ENCODE assay signal across 8 mouse cellular contexts in the genomic region with DNA sequence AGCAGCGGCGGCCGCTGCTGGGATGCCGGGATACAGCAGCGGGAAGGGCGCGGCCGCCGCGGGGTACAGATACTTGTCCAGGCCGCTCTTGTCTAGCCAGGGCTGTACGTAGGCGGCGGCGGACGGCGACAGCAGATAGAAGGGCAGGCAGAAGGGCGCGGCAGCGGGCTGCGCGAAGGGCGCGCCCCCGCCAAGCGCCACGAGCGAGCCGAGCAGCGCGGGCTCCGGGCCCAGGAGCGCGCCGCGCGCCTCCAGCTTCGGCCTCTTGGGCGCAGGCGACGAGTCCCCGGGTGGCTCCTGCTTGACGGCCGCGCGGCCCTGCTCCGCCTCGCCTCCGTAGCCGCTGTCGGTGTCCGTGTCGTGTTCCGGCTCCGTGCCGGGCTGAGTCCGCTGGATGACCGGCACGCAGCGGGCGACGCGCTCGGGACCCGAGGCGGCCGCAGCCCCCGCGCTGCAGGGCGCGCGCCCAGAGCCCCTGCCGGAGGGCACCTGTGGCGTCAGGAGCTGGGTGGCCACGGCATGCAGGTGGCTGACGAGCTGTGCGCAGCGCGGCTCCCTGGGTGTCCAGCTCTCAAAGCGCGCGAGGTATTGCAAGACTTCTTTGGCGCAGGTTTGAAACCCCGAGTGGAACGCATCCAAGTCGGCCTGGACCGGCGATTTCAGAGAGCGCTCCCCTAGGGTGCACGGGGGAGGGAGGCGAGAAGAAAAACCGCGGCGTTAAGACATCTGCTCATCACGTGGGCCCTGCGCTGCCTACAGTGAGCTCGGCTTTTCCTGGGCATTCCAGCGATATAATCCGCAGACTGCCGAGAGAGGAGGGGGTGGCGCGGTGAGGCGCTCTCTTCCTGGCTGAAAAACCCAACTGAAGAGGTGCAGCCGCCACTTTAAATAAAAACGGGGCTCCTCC. TPM values are rescaled to one million over a fixed set of nuclear protein-coding genes. Genes with fewer than 3 reads are reported as not detected.
DNase-seq lines count a peak whose midpoint lies in the region; ATAC-seq and TF ChIP-seq lines count a peak whose summit lies in the region.

No protein-coding gene starts in this region.

- H3K4me2 ChIP-seq in forebrain, embryonic 13.5 days: peak overlapping the region; percentile 99
- H3K4me2 ChIP-seq in heart, postnatal 0 days (ENCODE audit: low read depth, low read length): peak overlapping the region; percentile 96
- peak overlapping the region; percentile 70 for H3K4me2 ChIP-seq in liver, embryonic 15.5 days
- peak overlapping the region; percentile 100 for H3K4me2 ChIP-seq in neural tube, embryonic 14.5 days (ENCODE audit: low read depth, low read length)

- H3K4me3 ChIP-seq in ES-E14 (ENCODE audit: insufficient read depth in 1 of 2, low read depth in 1 of 2, low read length in 2 of 2, poor library complexity in 1 of 2, severe bottlenecking in 1 of 2): peak overlapping the region; percentile 64 to 71
- peak overlapping the region; percentile 62 for H3K4me3 ChIP-seq in forebrain, embryonic 13.5 days
- H3K4me3 ChIP-seq in heart, postnatal 0 days (ENCODE audit: low read depth, low read length): peak overlapping the region; percentile 68
- peak overlapping the region; percentile 46 for H3K4me3 ChIP-seq in liver, embryonic 15.5 days (replicated peaks)
- H3K4me3 ChIP-seq in neural tube, embryonic 14.5 days (ENCODE audit: low read depth, low read length): peak overlapping the region; percentile 54

- ATAC-seq in forebrain, embryonic 13.5 days: peak; percentile 72
- peak; percentile 46 for ATAC-seq in heart, postnatal 0 days (ENCODE audit: insufficient read depth, low read depth)
- ATAC-seq in liver, embryonic 15.5 days (ENCODE audit: insufficient read depth): peak; percentile 34; the same call in 1 of the 2 replicates
- peak; percentile 62 for ATAC-seq in neural tube, embryonic 14.5 days (ENCODE audit: low read depth)

- no peaks in the 10 kb centered on the region for H3K36me3 ChIP-seq in ES-E14 (ENCODE audit: control insufficient read depth, insufficient read depth, low read length, poor library complexity, severe bottlenecking)
- H3K36me3 ChIP-seq in forebrain, embryonic 13.5 days (ENCODE audit: poor library complexity, severe bottlenecking): no peaks in the 10 kb centered on the region
- H3K36me3 ChIP-seq in heart, postnatal 0 days (replicated peaks; ENCODE audit: control insufficient read depth, insufficient read depth, low read length): peaks cover 3% of the 10 kb centered on the region; the same call in 1 of the 2 replicates
- no peaks in the 10 kb centered on the region for H3K36me3 ChIP-seq in liver, embryonic 15.5 days (replicated peaks)
- no peaks in the 10 kb centered on the region for H3K36me3 ChIP-seq in neural tube, embryonic 14.5 days (ENCODE audit: control insufficient read depth, insufficient read depth, low read length)

- H3K9me3 ChIP-seq in ES-E14 (ENCODE audit: control insufficient read depth, insufficient read depth, low read depth, low read length): no peaks in the 10 kb centered on the region
- no peaks in the 10 kb centered on the region for H3K9me3 ChIP-seq in forebrain, embryonic 13.5 days (replicated peaks)
- no peaks in the 10 kb centered on the region for H3K9me3 ChIP-seq in heart, postnatal 0 days (replicated peaks; ENCODE audit: control insufficient read depth, low read length)
- no peaks in the 10 kb centered on the region for H3K9me3 ChIP-seq in liver, embryonic 15.5 days (replicated peaks)
- no peaks in the 10 kb centered on the region for H3K9me3 ChIP-seq in neural tube, embryonic 14.5 days (ENCODE audit: control insufficient read depth, low read length)

- TF ChIP-seq EP300 in heart, postnatal 0 days (IDR thresholded peaks at IDR 0.05; ENCODE audit: low read depth): no peak

- no peak for TF ChIP-seq CTCF in heart, postnatal 0 days (IDR thresholded peaks at IDR 0.05; ENCODE audit: low read depth)

- in situ Hi-C loops in ES-E14 (cut with MboI; ENCODE audit: low sequenced_read_pairs in 2 of 2, unreplicated experiment in 2 of 2): no loop called here

- DNase-seq in ES-E14 (ENCODE audit: low read depth, low spot score): peak; percentile 56
- DNase-seq in c-Kit-positive CD71-positive TER-119-negative erythroid progenitor cells, embryonic 14.5 days (ENCODE audit: low read depth): peak; percentile 25
- DNase-seq in heart, postnatal 0 days (ENCODE audit: low spot score): peak; percentile 59
- peak; percentile 57 to 69 for DNase-seq in kidney, postnatal 4 days
- DNase-seq in urinary bladder, adult 2 months (ENCODE audit: low spot score): peak; percentile 63

- under 1% methylated on average over 88 of the region's 105 CpGs for WGBS in forebrain, embryonic 13.5 days
- WGBS in heart, postnatal 0 days: under 1% methylated on average over 90 of the region's 105 CpGs
- WGBS in liver, embryonic 15.5 days (ENCODE audit: insufficient replicate concordance): under 1% methylated on average over 89 of the region's 105 CpGs
- under 1% methylated on average over 85 of the region's 105 CpGs for WGBS in neural tube, embryonic 14.5 days

- H3K27ac ChIP-seq in ES-E14 (ENCODE audit: insufficient read depth, low read depth, low read length, poor library complexity, severe bottlenecking): no peak overlapping the region
- H3K27ac ChIP-seq in forebrain, embryonic 13.5 days: no peak overlapping the region
- H3K27ac ChIP-seq in heart, postnatal 0 days (ENCODE audit: low read depth): peak overlapping the region; percentile 75
- no peak overlapping the region for H3K27ac ChIP-seq in liver, embryonic 15.5 days (replicated peaks)
- H3K27ac ChIP-seq in neural tube, embryonic 14.5 days (ENCODE audit: low read depth, low read length): peak overlapping the region; percentile 28; the same call in 1 of the 2 replicates

- peak overlapping the region; percentile 50; the same call in 1 of the 2 replicates for H3K9ac ChIP-seq in ES-E14 (ENCODE audit: insufficient read depth, low read depth, low read length, poor library complexity, severe bottlenecking)
- H3K9ac ChIP-seq in forebrain, embryonic 13.5 days: peak overlapping the region; percentile 71
- peak overlapping the region; percentile 65 for H3K9ac ChIP-seq in heart, postnatal 0 days (replicated peaks; ENCODE audit: low read depth, low read length)
- H3K9ac ChIP-seq in liver, embryonic 15.5 days: no peak overlapping the region
- peak overlapping the region; percentile 68 for H3K9ac ChIP-seq in neural tube, embryonic 14.5 days (replicated peaks; ENCODE audit: low read depth, low read length)

- H3K27me3 ChIP-seq in forebrain, embryonic 13.5 days: peaks cover 72% of the 10 kb centered on the region
- no peaks in the 10 kb centered on the region for H3K27me3 ChIP-seq in heart, postnatal 0 days (ENCODE audit: control insufficient read depth, insufficient read depth, low read length)
- H3K27me3 ChIP-seq in liver, embryonic 15.5 days: peaks cover 80% of the 10 kb centered on the region
- H3K27me3 ChIP-seq in neural tube, embryonic 14.5 days (ENCODE audit: control insufficient read depth, insufficient read depth, low read length): peaks cover 24% of the 10 kb centered on the region; the same call in 1 of the 2 replicates

- H3K4me1 ChIP-seq in ES-E14 (ENCODE audit: control insufficient read depth in 2 of 2, insufficient read depth in 2 of 2, low read length in 2 of 2, poor library complexity in 1 of 2): no peaks in the 10 kb centered on the region; a peak in 1 of 4 replicates
- H3K4me1 ChIP-seq in forebrain, embryonic 13.5 days: peaks cover 42% of the 10 kb centered on the region
- peaks cover 10% of the 10 kb centered on the region; the same call in 1 of the 2 replicates for H3K4me1 ChIP-seq in heart, postnatal 0 days (ENCODE audit: control insufficient read depth, insufficient read depth)
- H3K4me1 ChIP-seq in liver, embryonic 15.5 days (replicated peaks): peaks cover 26% of the 10 kb centered on the region
- H3K4me1 ChIP-seq in neural tube, embryonic 14.5 days (ENCODE audit: control insufficient read depth, insufficient read depth, low read length): peaks cover 14% of the 10 kb centered on the region

TF ChIP-seq in ES-E14, 5 proteins besides CTCF, POLR2A, EP300 and RAD21:
- TF ChIP-seq CHD2 (IDR thresholded peaks at IDR 0.05; ENCODE audit: low read depth, low read length) (no peak), ZNF384 (IDR thresholded peaks at IDR 0.05; ENCODE audit: low read depth, low read length) (no peak), HCFC1 (IDR thresholded peaks at IDR 0.05; ENCODE audit: borderline replicate concordance, insufficient read depth, low read length) (no peak), MAFK (IDR thresholded peaks at IDR 0.05; ENCODE audit: insufficient read depth, low read depth, low read length) (no peak), ZC3H11A (IDR thresholded peaks at IDR 0.05; ENCODE audit: borderline replicate concordance, low read depth, low read length) (no peak)

RNA-seq across cellular contexts. Expression of gene Bhlhe41, which starts 2.0 kb away (rescaled TPM):
- 0.16 and 0.54 TPM in 2 replicates for total RNA-seq in ES-E14 (2012; rRNA removed)
- 1.3 and 1.9 TPM in 2 replicates for polyA plus RNA-seq in forebrain, embryonic 13.5 days (2015; fragmentation: Nextera tagmentation; extraction: Ambion mirVana)
- total RNA-seq in heart, postnatal 0 days (2014; rRNA removed; ENCODE audit: low replicate concordance): 0.95 and 1.6 TPM in 2 replicates
- 8.7 and 9.3 TPM in 2 replicates for polyA plus RNA-seq in heart, postnatal 0 days (2015; fragmentation: Nextera tagmentation; extraction: Ambion mirVana)
- polyA plus RNA-seq in liver, embryonic 15.5 days (2015; fragmentation: Nextera tagmentation; extraction: Ambion mirVana): 0.02 and 0.12 TPM in 2 replicates
- polyA plus RNA-seq in neural tube, embryonic 14.5 days (2014; fragmentation: Nextera tagmentation; extraction: Ambion mirVana): 4.9 and 6.6 TPM in 2 replicates
- polyA plus RNA-seq in urinary bladder, adult 2 months (2012; rRNA removed): 13.3 and 23.9 TPM in 2 replicates

Comparison
In these comparisons a context has a peak if more than half of its experiments do, and no peak if none do; other contexts are left out.
1. H3K27ac ChIP-seq: peak in heart, postnatal 0 days (single experiment) and neural tube, embryonic 14.5 days (single experiment); none in ES-E14 (single experiment), forebrain, embryonic 13.5 days (single experiment) and liver, embryonic 15.5 days (single experiment).
2. Peak in every context shown above with its lines, with median percentiles within 50 percentile points of each other: DNase-seq, H3K4me3 ChIP-seq, ATAC-seq and H3K4me2 ChIP-seq.